16 mouse cellular contexts compared by ENCODE assay signal in genomic region chr2:107611811-107612210, GRCm38 (mm10).
"Had no signal": no experiment of that assay in that cellular context is flagged by ENCODE, and none has a peak within 500 bp of the region (broad histone marks: within the 10 kb centered on the region; RNA-seq: fewer than 3 reads in every experiment).

No protein-coding gene starts in this region.

- H3K9ac ChIP-seq: limb, embryonic 15.5 days; liver, embryonic 12.5 days; lung, embryonic 14.5 days; midbrain, embryonic 12.5 days; neural tube, embryonic 15.5 days had no signal

- H3K36me3 ChIP-seq: limb, embryonic 15.5 days; liver, embryonic 12.5 days; midbrain, embryonic 12.5 days; neural tube, embryonic 15.5 days had no signal

- DNase-seq: kidney, adult 9 months; kidney, postnatal 36 days; layer of hippocampus, adult 9-11 months; layer of hippocampus, postnatal 36 days; lung, embryonic 14.5 days; lung, postnatal 10 days; lung, postnatal 4 days; right cerebral cortex, postnatal 14 days; thymus, postnatal 4 days had no signal

- H3K4me1 ChIP-seq: limb, embryonic 15.5 days; liver, embryonic 12.5 days; neural tube, embryonic 15.5 days had no signal

- H3K4me2 ChIP-seq: limb, embryonic 15.5 days; liver, embryonic 12.5 days; lung, embryonic 14.5 days; midbrain, embryonic 12.5 days; neural tube, embryonic 15.5 days had no signal

- H3K9me3 ChIP-seq: limb, embryonic 15.5 days; liver, embryonic 12.5 days; midbrain, embryonic 12.5 days; neural tube, embryonic 15.5 days had no signal

- H3K27me3 ChIP-seq: limb, embryonic 15.5 days; liver, embryonic 12.5 days; midbrain, embryonic 12.5 days; neural tube, embryonic 15.5 days had no signal

- H3K4me3 ChIP-seq: limb, embryonic 15.5 days; liver, embryonic 12.5 days; midbrain, embryonic 12.5 days; myocyte; neural tube, embryonic 15.5 days had no signal

- ATAC-seq: liver, embryonic 12.5 days had no signal

- H3K27ac ChIP-seq: kidney, postnatal 0 days; limb, embryonic 15.5 days; liver, embryonic 12.5 days; midbrain, embryonic 12.5 days; neural tube, embryonic 15.5 days; stomach, postnatal 0 days had no signal
